Mouse (Mus musculus) 416B (cell line): ENCODE results near the gene Tmub1.

Source experiments
- DNase-seq: peaks from one replicate; pipeline ENCODE4 v3.0.0; 2011; ENCODE audit warnings: low read depth

Gene Tmub1

GRCm38 (mm10) chr5:24453283-24453984 lies 5.8 kb upstream of the Tmub1 start:
- no peak for DNase-seq

DNA sequence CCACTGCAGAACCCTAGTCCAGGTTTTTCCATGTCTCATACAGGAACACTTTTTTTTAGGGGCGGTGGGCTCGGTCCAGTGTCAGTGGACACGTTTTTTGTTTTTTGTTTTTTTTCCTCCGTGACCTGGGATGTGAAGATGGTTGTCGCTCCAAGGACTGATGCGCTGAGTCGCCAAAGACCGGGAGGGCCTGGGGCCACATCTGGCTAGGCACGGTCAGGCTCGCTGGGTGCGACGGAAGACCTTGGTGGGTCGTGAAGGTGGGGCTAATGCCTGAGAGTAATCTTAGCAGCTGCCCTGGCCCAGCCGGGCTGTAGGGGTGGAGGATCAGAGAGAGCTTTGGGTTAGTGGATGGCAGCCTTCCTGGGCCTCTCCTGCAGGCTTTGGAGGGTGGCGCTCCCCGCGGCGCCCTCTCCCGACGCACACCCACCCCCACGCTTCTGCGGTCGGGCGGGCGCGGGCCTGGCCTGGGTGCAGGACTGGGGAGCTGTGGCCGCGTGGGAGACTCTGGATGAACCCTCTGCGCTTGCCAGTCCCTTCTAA lies 5.1 kb upstream of the Tmub1 start:
- DNase-seq: peak; percentile 25

GRCm38 (mm10) chr5:24452030-24452690 lies 4.5 kb upstream of the Tmub1 start, which contains the start of gene Agap3:
Gene Agap3 (plus strand): TSS chr5:24452177.
- peak; percentile 24 for DNase-seq

- DNase-seq: peak; percentile 92
Measured at GRCm38 (mm10) chr5:24451264-24452029, 3.8 kb upstream of the Tmub1 start.

DNA sequence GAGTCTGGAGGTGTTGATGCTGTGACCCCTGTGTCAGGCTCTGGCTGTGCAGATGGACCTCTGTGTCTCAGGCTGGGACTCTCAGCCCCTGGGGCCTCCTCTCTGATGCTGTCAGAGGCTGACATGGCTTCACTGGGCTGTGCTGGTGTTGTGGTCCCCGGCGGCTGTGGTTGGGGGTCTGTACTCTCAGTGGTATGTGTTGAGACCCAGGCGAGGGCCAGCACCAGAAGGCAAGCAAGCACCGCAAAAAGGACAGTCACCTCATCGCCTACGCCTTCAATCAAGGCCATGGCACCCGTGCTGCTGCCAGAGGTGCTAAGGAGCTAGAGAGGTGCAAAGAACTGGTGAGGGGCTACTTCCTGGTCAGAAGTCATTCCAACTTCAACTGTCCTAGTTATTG lies 1.0 kb downstream of the Tmub1 start:
- DNase-seq: no peak

- no peak for DNase-seq
Measured at GRCm38 (mm10) chr5:24445428-24446080, 2.1 kb downstream of the Tmub1 start.

GRCm38 (mm10) chr5:24444746-24445427 lies 2.8 kb downstream of the Tmub1 start, which contains the start of gene Fastk:
Gene Fastk (minus strand): TSS chr5:24445287.
- peak; percentile 89 for DNase-seq

- DNase-seq: no peak
Measured at GRCm38 (mm10) chr5:24443927-24444326, 3.7 kb downstream of the Tmub1 start.

DNA sequence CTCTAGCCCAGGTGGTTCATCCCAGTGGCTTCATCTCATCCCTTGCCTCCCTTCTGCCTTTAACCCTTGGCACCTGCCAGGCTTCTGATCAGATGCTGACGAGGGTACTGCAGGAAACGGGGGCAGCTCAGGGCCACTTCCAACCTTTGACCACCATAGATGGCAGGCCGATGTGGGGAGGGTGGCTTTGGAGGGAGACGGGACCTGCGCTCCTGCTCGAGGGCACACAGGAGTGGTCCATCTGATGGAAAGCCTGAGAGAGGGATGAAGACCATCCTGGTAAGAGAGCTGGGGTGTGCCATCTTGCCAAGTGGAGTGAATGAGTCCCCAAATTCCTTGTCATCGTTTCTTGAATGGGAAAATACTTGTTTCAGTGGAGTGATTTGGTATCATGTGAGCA lies 4.5 kb downstream of the Tmub1 start:
- DNase-seq: no peak

- no peak for DNase-seq
Measured at GRCm38 (mm10) chr5:24442029-24442428, 5.6 kb downstream of the Tmub1 start.

DNA sequence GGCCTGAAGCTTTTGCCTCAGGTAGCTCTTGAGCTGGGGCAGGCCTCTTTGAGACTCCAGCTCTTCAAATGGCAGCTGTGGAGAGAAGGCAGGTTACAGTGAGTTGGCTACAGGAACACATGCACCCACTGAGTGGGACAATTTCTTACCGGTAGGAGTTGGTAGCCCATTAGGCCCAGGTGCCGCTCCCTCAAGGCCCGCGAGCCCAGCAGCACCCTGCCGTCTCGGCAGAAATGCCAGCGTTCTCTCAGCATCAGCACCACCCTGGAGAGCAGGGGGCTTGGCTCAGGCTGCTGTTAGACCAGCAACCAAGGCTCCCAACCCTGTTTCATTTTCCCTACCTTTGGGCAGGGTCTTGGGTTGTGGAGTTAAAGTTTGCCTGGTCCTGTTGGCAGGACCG lies 6.5 kb downstream of the Tmub1 start:
- no peak for DNase-seq

GRCm38 (mm10) chr5:24433993-24434392 lies 13.7 kb downstream of the Tmub1 start:
- DNase-seq: no peak

DNA sequence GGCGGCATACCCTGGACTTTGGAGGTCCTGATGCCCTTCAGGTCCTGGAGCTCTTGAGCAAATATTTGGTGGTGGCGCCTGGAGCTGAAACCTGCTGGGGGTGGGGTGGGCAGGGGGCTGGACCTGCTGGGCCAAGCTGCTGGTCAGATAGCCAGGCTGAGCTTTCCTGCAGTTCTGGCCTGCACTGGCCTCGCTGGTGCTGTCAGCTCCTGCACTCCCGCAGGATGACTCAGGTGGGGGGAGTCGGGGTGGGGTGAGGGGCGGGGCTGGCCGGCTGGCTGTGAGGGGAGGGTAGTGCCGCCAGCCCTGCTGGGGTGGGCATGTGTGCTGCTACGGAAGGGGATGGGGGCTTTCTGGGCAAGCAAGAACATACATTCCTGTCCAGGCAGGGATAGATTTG lies 19.1 kb downstream of the Tmub1 start:
- no peak for DNase-seq

GRCm38 (mm10) chr5:24427981-24428402 lies 19.7 kb downstream of the Tmub1 start:
- no peak for DNase-seq

DNA sequence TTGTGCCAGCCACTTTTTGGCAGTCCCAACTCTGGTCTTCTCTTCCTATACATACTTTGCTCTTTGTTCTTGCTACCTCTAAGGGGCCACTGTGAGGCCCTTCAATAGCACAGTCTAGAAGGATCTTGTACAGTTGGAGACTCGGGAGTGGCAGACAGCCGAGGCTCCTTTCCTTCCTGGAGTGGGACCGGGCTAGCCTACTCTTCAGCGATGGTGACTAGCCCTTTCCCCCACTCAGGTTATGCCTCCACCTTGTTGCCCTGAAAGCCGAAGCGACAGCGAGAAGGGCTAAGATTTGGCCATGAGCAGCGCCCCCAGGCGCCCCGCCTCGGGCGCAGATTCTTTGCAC lies 20.4 kb downstream of the Tmub1 start:
- no peak for DNase-seq

DNA sequence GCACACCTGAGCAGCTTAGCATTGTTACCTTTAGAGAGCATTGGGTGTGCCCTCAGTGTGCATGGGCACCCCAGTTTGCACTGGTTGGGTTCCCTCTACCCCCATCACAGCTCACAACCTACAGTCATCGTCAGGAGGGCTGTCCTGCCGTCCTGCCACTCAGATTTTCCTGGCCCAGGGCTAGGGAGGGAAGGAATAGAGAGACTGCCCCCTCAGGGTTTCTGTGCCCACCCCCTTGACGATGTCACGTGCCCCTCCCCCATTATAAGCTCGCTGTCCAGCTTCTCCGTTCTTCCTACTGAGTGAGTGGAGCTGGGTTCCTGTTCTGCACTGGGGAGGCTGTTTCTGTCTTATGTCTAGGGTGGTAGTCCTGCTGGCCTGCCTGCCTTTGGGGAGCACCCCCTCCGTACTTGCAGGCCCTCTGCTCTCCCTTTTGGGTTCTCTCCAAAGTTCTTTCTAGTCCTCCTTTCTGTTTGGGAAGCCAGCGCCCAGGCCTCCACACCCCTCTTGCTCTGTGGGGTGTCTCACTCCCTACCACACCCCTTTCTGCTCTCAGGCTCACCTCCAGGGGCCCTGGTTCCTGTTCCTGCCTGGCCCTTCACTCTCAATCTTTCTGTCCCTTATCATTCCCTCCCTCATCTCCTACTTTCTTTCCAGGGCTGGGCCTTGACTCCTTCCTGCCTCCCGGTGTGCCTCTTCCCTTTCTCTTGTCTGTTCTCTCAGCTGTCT lies 20.9 kb downstream of the Tmub1 start:
- DNase-seq: no peak

DNA sequence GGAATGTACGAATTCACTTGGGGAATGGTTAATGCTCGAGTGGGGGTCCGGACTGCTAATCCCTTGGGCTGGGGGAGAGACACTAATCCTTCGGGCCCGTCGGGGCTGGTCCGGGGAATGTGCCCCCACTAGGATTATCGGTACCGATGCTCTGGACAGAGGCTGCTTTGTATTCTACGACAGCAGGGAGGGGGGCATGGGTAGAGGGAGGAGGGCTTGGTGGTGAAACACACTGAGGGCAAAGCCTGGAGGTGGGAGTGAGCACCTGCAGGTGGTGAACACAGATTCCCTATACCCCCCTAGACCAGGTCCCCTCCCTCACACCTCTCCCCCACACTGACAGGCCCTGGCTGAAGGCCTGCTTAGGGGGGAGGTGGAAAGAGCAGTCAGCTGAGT lies 21.6 kb downstream of the Tmub1 start:
- DNase-seq: no peak

DNA sequence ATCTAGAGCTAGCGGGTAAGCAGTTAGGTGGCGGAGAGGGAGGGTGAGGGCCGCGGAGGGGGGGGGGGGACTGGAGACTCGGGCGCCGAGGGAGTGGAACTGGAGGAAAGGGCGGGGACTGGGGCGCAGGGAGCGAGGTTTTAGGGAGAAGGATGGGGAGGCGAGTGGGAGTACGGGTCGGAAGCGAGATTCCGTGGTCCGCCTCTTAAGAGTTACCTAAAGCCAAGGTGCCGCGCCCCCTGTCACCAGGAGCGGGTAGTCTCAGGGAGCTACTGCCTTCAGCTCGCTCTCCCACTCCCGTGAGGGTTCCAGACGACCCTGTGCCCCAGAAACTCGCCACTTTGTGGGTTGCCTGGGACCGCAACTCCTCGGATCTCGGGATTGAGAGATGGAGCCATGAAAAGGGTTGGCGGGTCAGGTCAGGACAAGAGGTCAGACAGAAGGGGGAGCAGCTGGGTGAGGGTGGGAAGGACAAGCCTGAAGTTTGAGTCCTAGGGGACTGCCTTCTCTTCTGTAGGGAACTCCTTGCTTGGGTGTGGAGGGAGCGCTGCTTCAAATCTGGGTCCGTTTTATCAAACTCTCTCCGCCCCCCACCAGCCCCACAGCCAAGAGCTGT lies 22.1 kb downstream of the Tmub1 start:
- DNase-seq: peak; percentile 59

- peak; percentile 72 for DNase-seq
Measured at GRCm38 (mm10) chr5:24424861-24425411, 22.7 kb downstream of the Tmub1 start.
